Mouse (Mus musculus) hindbrain, embryonic 16.5 days (tissue): ENCODE measurements around the gene Pef1. TPM values are rescaled to one million over a fixed set of nuclear protein-coding genes. Genes with fewer than 3 reads are reported as not detected.

Experiments
- ATAC-seq: fragments of 200-750 bp; cut with Nextera tagmentation; 2 replicates; pipeline ENCODE4 v1.8.0; 2017; ENCODE audit warnings: moderate TSS enrichment, moderate library complexity
- H3K27ac ChIP-seq: fragments of 300-500 bp; sonication (generic); 2 replicates; pipeline ENCODE4 v1.5.1; 2014; ENCODE audit warnings: low read depth, mild to moderate bottlenecking, control low read depth, low read length, moderate library complexity
- H3K27me3 ChIP-seq: fragments of 300-500 bp; sonication (generic); replicated peaks from 2 replicates; pipeline ENCODE4 v1.6.1; 2014; ENCODE audit warnings: low read length; ENCODE audit not compliant: control insufficient read depth, insufficient read depth
- H3K36me3 ChIP-seq: fragments of 300-500 bp; sonication (generic); 2 replicates; pipeline ENCODE4 v1.6.1; 2014; ENCODE audit warnings: mild to moderate bottlenecking, low read length, moderate library complexity, mixed read lengths; ENCODE audit not compliant: control insufficient read depth, insufficient read depth
- H3K4me1 ChIP-seq: fragments of 300-500 bp; sonication (generic); 2 replicates; pipeline ENCODE4 v1.6.1; 2014; ENCODE audit warnings: low read depth, low read length; ENCODE audit not compliant: control insufficient read depth, insufficient read depth
- H3K4me2 ChIP-seq: fragments of 300-500 bp; sonication (generic); 2 replicates; pipeline ENCODE4 v1.6.1; 2014; ENCODE audit warnings: mild to moderate bottlenecking, low read length, control low read depth, moderate library complexity
- H3K4me3 ChIP-seq: fragments of 300-500 bp; sonication (generic); 2 replicates; pipeline ENCODE4 v1.5.1; 2014; ENCODE audit warnings: mild to moderate bottlenecking, low read length, control low read depth, moderate library complexity
- H3K9ac ChIP-seq: fragments of 300-500 bp; sonication (generic); 2 replicates; pipeline ENCODE4 v1.6.1; 2014; ENCODE audit warnings: low read depth, mild to moderate bottlenecking, control low read depth, low read length, moderate library complexity
- H3K9me3 ChIP-seq: fragments of 300-500 bp; sonication (generic); 2 replicates; pipeline ENCODE4 v1.6.1; 2014; ENCODE audit warnings: mild to moderate bottlenecking, low read length, moderate library complexity; ENCODE audit not compliant: control insufficient read depth
- WGBS: fragments of 180-500 bp; shearing (Covaris S2); extraction: QIAGEN DNeasy Blood & Tissue Kit; methylation state at CpG from one replicate; pipeline ENCODE4 v1.1.7; 2014; 5-methylcytosine and 5-hydroxymethylcytosine counted together
- polyA plus RNA-seq: library from polyadenylated mRNA; unstranded; fragments of >200 nt; fragmentation: Nextera tagmentation; extraction: Ambion mirVana; gene quantifications from 2 replicates; pipeline ENCODE4 v1.2.1, GENCODE M21; 2015

Gene Pef1
- polyA plus RNA-seq, 1 experiment from 2014 or later = 71.3 TPM

DNA sequence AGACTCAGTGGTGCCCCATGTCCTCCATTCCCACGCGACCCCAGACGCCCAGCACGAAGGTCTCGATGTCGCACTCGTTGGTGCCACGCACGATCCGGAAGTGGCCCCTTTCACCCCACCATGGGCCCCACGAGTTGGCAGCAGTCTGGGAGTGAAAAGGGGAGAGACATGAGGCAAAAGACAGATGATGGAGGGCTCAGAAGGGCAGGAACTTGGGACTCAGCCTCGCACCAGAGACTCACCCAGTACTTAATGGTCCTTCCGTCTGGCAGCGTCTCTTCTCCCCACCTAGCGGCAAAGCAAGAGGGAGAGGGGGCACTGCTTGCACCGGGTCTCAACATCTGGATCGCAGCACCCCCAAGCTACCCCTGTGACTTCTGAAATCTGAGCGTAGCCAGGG lies 63.7 kb downstream of the Pef1 start:
- WGBS = 79% methylated on average over 18 of the region's 18 CpGs
- Histone ChIP-seq H3K27me3 (peaks cover 17% of the 10 kb centered on the region), H3K9me3 (no peaks in the 10 kb centered on the region), H3K4me2 (no peak overlapping the region), H3K27ac (no peak overlapping the region), H3K4me3 (no peak overlapping the region), H3K4me1 (peaks cover 8% of the 10 kb centered on the region), H3K36me3 (no peaks in the 10 kb centered on the region), H3K9ac (no peak overlapping the region; the same call in 1 of the 2 replicates)
- no peak for ATAC-seq

DNA sequence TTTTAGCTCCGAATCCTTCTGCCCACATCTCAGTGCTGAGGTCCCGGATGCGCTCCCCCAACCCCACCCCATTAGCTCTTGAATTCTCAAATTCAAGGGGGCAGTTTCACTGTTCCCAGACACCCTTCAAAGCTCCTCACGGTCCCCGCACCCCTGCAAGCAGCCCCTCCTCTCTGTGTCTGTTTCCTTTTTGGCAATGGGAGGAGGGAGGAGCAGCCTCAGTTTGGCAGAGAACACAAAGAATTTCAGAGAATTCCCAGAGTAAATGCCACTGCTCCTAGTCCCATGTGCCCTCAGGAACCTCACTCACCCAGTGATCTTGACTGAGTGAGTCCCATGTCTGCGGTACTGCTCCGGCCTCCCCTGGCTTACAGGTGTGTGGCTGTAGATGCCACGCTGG lies 64.2 kb downstream of the Pef1 start:
- ATAC-seq = no peak
- no peak overlapping the region for H3K9ac ChIP-seq
- H3K4me2 ChIP-seq = no peak overlapping the region
- no peak overlapping the region for H3K27ac ChIP-seq
- H3K4me1 ChIP-seq = peaks cover 8% of the 10 kb centered on the region
- H3K27me3 ChIP-seq = peaks cover 17% of the 10 kb centered on the region
- WGBS = 78% methylated on average over 8 of the region's 8 CpGs
- no peaks in the 10 kb centered on the region for H3K9me3 ChIP-seq
- H3K36me3 ChIP-seq = no peaks in the 10 kb centered on the region
- H3K4me3 ChIP-seq = no peak overlapping the region

DNA sequence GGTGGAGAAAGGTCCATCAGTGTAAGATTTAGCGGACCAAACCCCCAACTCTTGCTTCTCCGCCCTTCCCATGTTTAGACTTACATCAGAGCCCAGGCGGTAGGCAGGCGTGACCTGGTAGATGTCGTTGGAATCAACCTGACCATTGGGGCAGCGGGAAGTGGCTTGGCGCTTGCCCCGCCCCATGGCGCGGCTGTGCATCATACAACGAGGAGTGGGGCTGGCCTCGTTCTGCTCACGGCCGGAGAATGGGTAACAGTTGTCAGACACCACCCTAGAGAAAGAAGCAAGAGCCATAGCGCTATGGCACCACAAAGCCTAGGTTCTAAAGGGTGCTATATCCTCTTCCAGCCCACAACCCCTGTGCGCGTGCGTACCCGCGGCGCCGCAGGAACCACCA lies 65.0 kb downstream of the Pef1 start:
- H3K4me1 ChIP-seq = peaks cover 8% of the 10 kb centered on the region

DNA sequence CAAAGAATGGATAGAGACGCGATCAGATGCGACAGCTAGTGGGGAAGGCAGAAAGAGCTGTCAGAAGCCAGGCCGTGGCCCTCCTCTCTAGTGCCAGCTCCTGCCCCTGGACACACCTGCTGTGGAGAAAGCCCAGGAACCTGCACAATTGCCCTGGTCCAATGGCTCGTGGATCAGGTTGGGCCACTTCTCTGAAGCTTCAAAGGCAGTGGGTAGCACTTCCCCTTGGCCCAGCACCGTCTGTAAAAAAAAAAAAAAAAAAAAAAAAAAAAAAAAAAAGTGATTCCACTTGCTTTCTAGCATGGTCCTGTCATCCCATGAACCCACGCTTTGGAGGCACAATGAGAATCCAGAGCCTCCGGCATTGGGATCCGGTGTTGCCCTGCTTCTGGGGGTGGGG lies 65.5 kb downstream of the Pef1 start:
- no peak overlapping the region for H3K9ac ChIP-seq
- no peak for ATAC-seq
- H3K9me3 ChIP-seq = no peaks in the 10 kb centered on the region
- 40% methylated on average over 9 of the region's 9 CpGs for WGBS
- H3K4me2 ChIP-seq = peak overlapping the region; percentile 37
- no peak overlapping the region for H3K27ac ChIP-seq
- H3K4me3 ChIP-seq = no peak overlapping the region
- H3K27me3 ChIP-seq = peaks cover 11% of the 10 kb centered on the region; the same call in 1 of the 2 replicates
- peaks cover 8% of the 10 kb centered on the region for H3K4me1 ChIP-seq
- no peaks in the 10 kb centered on the region for H3K36me3 ChIP-seq

More for the DNA sequence above, 65.0 kb downstream of the Pef1 start:
- Histone ChIP-seq H3K9ac (no peak overlapping the region), H3K4me2 (peak overlapping the region; percentile 37), H3K36me3 (no peaks in the 10 kb centered on the region), H3K4me3 (no peak overlapping the region), H3K27me3 (peaks cover 13% of the 10 kb centered on the region), H3K27ac (no peak overlapping the region), H3K9me3 (no peaks in the 10 kb centered on the region)
- 55% methylated on average over 22 of the region's 22 CpGs for WGBS
- no peak for ATAC-seq

DNA sequence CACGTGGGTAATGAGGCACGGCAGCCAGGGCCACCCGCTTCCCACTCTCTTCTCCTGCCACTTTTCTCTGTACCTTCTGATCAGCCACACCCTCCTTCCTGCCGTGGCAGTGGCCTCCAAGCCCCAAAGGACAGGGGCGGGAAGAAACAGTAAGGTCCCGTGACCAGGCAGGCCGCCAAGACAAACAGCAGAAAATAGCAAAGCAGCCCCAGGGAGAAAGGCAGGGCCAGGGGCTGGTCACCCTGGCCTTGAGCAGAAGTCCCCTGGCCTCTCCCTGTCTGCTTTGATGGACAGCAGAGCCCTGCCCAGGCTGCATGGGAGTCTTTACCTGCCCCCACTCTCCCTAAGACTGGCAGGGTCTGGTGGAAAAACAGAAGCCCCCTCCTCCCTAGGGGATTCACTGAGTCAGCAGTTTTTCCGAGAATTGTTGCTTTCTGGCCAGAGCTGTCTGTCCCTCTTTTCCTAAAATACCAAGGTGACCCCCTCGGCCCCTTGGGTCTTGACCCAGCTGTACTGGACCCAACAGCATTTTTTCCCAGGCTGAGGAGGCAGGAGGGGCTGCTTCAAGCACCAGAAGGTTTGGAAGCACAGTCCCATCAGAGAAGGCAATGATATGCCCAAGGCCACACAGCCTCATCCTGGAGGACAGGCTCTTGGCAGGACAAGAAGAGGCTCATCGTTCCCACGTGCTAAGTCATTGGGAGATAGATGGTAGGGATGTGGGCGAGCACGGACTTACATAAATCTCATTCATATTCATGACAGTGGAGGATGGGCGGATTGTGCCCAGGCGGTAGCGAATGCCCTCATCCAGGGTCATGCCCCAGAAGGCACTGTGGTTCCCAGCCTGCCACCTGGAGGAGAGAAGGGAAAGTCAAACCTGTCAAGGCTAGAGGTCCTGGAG lies 66.2 kb downstream of the Pef1 start:
- H3K27ac ChIP-seq = no peak overlapping the region
- H3K4me3 ChIP-seq = no peak overlapping the region
- no peaks in the 10 kb centered on the region for H3K36me3 ChIP-seq
- H3K27me3 ChIP-seq = peaks cover 8% of the 10 kb centered on the region; the same call in 1 of the 2 replicates
- no peaks in the 10 kb centered on the region for H3K9me3 ChIP-seq
- peak overlapping the region; percentile 16; the same call in 1 of the 2 replicates for H3K4me2 ChIP-seq
- no peak for ATAC-seq
- H3K9ac ChIP-seq = no peak overlapping the region
- peaks cover 2% of the 10 kb centered on the region for H3K4me1 ChIP-seq
- WGBS = 35% methylated on average over 16 of the region's 16 CpGs

DNA sequence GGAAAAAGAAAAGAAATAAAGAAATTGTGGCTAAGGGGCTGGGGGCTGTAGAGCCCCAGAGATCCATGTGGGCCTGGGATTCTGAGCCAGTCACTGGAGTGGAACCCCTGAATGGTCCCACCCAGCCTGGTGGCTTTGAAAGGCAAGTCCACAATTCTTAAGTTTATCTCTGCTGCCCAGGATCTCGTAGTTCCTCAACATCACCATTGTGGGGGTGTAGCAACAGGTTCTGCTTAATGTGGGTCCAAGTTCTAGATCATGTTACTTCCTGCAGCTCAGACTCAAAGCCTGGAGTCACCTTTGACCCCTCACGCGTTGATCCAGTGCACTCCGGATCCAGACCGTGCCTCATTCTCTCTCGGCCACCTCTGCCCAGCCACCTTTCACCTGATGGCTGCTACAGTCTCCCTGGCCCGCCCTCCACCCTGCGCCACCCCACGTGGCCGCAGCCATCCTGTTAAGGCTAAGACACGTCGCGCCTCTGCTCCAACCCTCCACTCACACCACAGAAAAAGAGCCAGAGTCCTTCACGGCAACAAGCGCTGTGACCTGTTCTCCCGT lies 67.1 kb downstream of the Pef1 start:
- H3K4me3 ChIP-seq = no peak overlapping the region
- no peaks in the 10 kb centered on the region for H3K36me3 ChIP-seq
- H3K27me3 ChIP-seq = peaks cover 10% of the 10 kb centered on the region
- peaks cover under 1% of the 10 kb centered on the region for H3K4me1 ChIP-seq
- ATAC-seq = no peak
- no peak overlapping the region for H3K9ac ChIP-seq
- 78% methylated on average over 16 of the region's 16 CpGs for WGBS
- no peak overlapping the region for H3K4me2 ChIP-seq
- H3K9me3 ChIP-seq = no peaks in the 10 kb centered on the region
- no peak overlapping the region for H3K27ac ChIP-seq

DNA sequence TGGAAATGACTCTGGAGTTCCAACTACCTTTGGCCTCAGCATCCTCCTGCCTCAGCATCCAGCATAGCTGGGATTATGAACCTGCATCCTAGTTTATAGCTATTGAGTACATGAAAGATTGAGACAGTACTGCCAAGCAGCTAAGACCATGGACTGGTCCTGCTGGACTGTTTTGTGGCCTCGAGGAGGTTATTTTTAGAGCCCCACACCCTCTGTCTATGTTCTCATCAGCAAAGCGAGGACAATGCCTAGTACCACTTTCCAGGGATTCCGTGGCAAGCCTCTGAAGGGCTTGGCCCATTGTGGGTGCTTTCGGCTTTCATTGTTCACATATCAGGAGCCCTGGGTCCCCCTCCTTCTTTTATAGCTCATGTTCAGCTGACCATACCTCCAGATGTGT lies 68.0 kb downstream of the Pef1 start:
- H3K27ac ChIP-seq = no peak overlapping the region
- no peak overlapping the region for H3K4me2 ChIP-seq
- no peak overlapping the region for H3K4me3 ChIP-seq
- 88% methylated on average over 4 of the region's 4 CpGs for WGBS
- peaks cover 9% of the 10 kb centered on the region for H3K4me1 ChIP-seq
- H3K36me3 ChIP-seq = no peaks in the 10 kb centered on the region
- H3K27me3 ChIP-seq = peaks cover 14% of the 10 kb centered on the region
- no peak for ATAC-seq
- no peak overlapping the region for H3K9ac ChIP-seq
- H3K9me3 ChIP-seq = no peaks in the 10 kb centered on the region

DNA sequence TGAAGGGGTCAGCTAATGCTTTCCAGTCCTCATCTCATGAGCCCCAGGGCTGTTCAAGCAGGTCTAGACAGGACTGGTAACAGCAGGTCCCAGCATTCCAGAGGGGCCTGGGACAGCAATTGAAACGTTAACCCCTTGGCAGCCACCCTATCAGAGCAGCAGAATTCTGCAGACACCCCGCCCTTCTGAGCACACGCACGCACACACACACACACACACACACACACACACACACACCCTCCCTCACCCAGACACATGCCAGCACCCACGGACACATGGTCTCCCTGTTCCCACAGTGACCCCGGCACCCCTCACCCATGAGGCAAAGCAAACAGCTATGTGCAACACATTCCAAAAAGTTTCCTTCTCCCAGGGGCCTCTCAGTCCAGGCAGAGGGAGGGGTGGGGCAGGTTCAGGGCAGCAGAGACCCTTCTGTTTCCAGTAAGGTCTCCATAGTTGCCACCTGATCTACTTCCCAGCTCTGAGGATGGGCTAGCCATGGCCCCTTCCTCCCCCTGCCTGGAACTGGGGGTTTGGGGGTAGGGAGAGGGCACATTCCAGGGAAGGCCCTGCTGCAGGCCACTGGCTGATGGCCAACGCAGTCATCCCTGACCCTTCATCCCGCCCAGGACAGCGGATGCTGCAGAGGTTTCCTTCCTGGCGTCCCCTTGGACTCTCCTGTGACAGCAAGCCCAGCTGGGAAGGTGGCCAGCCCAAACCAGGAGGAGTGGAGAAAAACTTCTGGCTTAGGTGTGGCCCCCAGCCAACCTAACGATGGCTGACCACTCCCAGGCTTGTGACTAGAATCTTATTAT lies 69.8 kb downstream of the Pef1 start:
- H3K36me3 ChIP-seq = no peaks in the 10 kb centered on the region
- no peaks in the 10 kb centered on the region for H3K9me3 ChIP-seq
- ATAC-seq = no peak
- H3K9ac ChIP-seq = no peak overlapping the region
- H3K4me2 ChIP-seq = no peak overlapping the region
- no peak overlapping the region for H3K27ac ChIP-seq
- H3K4me1 ChIP-seq = peaks cover 11% of the 10 kb centered on the region
- H3K4me3 ChIP-seq = no peak overlapping the region
- peaks cover 14% of the 10 kb centered on the region for H3K27me3 ChIP-seq
- whole genome bisulfite sequencing = 66% methylated on average over 10 of the region's 11 CpGs
